Mouse (Mus musculus): Measurements from ENCODE around the gene Tkfc.

- no peak for TF ChIP-seq CTCF (IDR thresholded peaks at IDR 0.05; ENCODE audit: low read depth, low read length)
- TF ChIP-seq POLR2A (IDR thresholded peaks at IDR 0.05; ENCODE audit: insufficient read depth, low read length), result no peak
Measured at GRCm38 (mm10) chr19:10605901-10606622, 608 bp upstream of the Tkfc start.
